Mouse (Mus musculus): Measurements from ENCODE around the gene Chat. TPM values are rescaled to one million over a fixed set of nuclear protein-coding genes. Genes with fewer than 3 reads are reported as not detected.

Chat gene
- polyA plus RNA-seq, 1 experiment, result not detected

GRCm38 (mm10) chr14:32482061-32482460 lies 16.3 kb upstream of the Chat start:
- H3K79me2 ChIP-seq (ENCODE audit: control insufficient read depth, insufficient read depth), result no peaks in the 10 kb centered on the region
- no peak overlapping the region for H3ac ChIP-seq (ENCODE audit: control insufficient read depth, insufficient read length)
- peaks cover 28% of the 10 kb centered on the region for H3K27me3 ChIP-seq (ENCODE audit: control insufficient read depth, insufficient read depth, insufficient read length)
- no peaks in the 10 kb centered on the region for H3K36me3 ChIP-seq (ENCODE audit: control insufficient read depth, insufficient read depth)
- TF ChIP-seq USF1 (IDR thresholded peaks at IDR 0.05; ENCODE audit: low read depth), result no peak
- TF ChIP-seq MYOG (IDR thresholded peaks at IDR 0.05; ENCODE audit: control insufficient read depth in 1 of 3, insufficient read depth in 1 of 3, insufficient read length in 2 of 3, low read depth in 2 of 3), result no peak
- TF ChIP-seq SRF (IDR thresholded peaks at IDR 0.05; ENCODE audit: control insufficient read depth, insufficient read length, low read depth), result no peak
- no peak for TF ChIP-seq REST (IDR thresholded peaks at IDR 0.05; ENCODE audit: insufficient read depth, insufficient read length)
- no peak for TF ChIP-seq MAX (IDR thresholded peaks at IDR 0.05; ENCODE audit: low read depth)
- no peak for TF ChIP-seq TCF3 (IDR thresholded peaks at IDR 0.05; ENCODE audit: insufficient read length, low read depth)
- no peak for TF ChIP-seq POLR2A (IDR thresholded peaks at IDR 0.05; ENCODE audit: insufficient read length, low read depth)
- TF ChIP-seq E2F4 (IDR thresholded peaks at IDR 0.05; ENCODE audit: insufficient read depth), result no peak
- no peak for TF ChIP-seq CEBPB (IDR thresholded peaks at IDR 0.05; ENCODE audit: insufficient read depth, poor library complexity, severe bottlenecking)
- TF ChIP-seq MYOD1 (IDR thresholded peaks at IDR 0.05; ENCODE audit: control insufficient read depth in 1 of 3, insufficient read length in 2 of 3, low read depth in 2 of 3), result no peak
- TF ChIP-seq TCF12 (IDR thresholded peaks at IDR 0.05; ENCODE audit: insufficient read depth, poor library complexity, severe bottlenecking), result no peak
- no peak for TF ChIP-seq POLR2AphosphoS2 (IDR thresholded peaks at IDR 0.05; ENCODE audit: insufficient read length, low read depth)
- H3K4me2 ChIP-seq (ENCODE audit: low read depth), result peak overlapping the region; percentile 16
- H3K4me3 ChIP-seq, result no peak overlapping the region

DNA sequence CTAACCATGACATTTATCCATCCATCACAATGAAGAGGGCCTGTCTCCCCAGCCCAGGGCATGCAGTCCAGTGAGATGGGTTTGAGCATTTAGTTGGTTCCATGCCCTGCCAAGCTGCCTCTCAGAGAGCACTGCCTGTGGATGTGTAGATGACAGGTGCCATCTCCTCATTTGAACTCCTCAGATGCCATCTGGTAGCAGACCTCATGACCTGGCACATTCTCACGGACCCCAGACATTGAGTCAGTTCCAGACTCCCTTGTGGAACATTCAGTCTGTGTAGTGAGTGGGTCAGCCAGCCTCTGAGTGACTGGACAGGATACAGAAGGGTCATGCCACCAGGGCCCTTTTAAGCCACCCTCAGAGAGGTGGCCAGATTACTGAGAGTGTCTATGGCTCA lies 11.8 kb upstream of the Chat start:
- H3ac ChIP-seq (ENCODE audit: control insufficient read depth, insufficient read length), result no peak overlapping the region
- no peaks in the 10 kb centered on the region for H3K36me3 ChIP-seq (ENCODE audit: control insufficient read depth, insufficient read depth)
- TF ChIP-seq MYOG (IDR thresholded peaks at IDR 0.05; ENCODE audit: control insufficient read depth in 1 of 3, insufficient read depth in 1 of 3, insufficient read length in 2 of 3, low read depth in 2 of 3), result no peak
- no peaks in the 10 kb centered on the region for H3K79me2 ChIP-seq (ENCODE audit: control insufficient read depth, insufficient read depth)
- no peak overlapping the region for H3K4me2 ChIP-seq (ENCODE audit: low read depth)
- peaks cover 36% of the 10 kb centered on the region for H3K27me3 ChIP-seq (ENCODE audit: control insufficient read depth, insufficient read depth, insufficient read length)
- H3K4me3 ChIP-seq, result no peak overlapping the region

- Histone ChIP-seq H3K4me3 (no peak overlapping the region), H3ac (ENCODE audit: control insufficient read depth, insufficient read length) (no peak overlapping the region), H3K79me2 (ENCODE audit: control insufficient read depth, insufficient read depth) (no peaks in the 10 kb centered on the region), H3K4me2 (ENCODE audit: low read depth) (no peak overlapping the region), H3K36me3 (ENCODE audit: control insufficient read depth, insufficient read depth) (no peaks in the 10 kb centered on the region), H3K27me3 (ENCODE audit: control insufficient read depth, insufficient read depth, insufficient read length) (peaks cover 40% of the 10 kb centered on the region)
- TF ChIP-seq MYOG (IDR thresholded peaks at IDR 0.05; ENCODE audit: control insufficient read depth in 1 of 3, insufficient read depth in 1 of 3, insufficient read length in 2 of 3, low read depth in 2 of 3), result no peak
- TF ChIP-seq TCF12 (IDR thresholded peaks at IDR 0.05; ENCODE audit: insufficient read depth, poor library complexity, severe bottlenecking), result no peak
- no peak for TF ChIP-seq MAX (IDR thresholded peaks at IDR 0.05; ENCODE audit: low read depth)
These were observed 10.8 kb upstream of the Chat start for GRCm38 (mm10) chr14:32476559-32476958.

DNA sequence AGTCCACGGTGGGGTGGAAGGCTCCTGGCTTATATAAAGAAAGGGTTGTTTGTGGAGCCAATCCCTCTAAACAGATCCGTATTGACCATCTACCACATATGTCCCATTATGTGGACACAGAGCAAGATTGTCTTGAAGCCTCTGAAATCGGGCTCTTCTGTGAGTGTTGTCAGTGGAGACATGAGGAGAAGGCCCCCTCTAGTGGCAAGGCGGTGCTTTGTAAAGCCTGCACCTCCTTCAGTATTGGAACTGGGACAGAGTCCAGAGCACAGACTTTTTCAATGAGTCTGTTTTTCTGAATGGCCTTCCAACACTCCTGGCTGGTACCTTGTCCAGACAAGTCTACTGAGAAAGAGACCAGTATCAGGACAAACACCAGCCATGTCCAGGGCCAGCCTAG lies 7.2 kb upstream of the Chat start:
- Histone ChIP-seq H3K4me3 (no peak overlapping the region), H3K4me2 (ENCODE audit: low read depth) (no peak overlapping the region), H3K36me3 (ENCODE audit: control insufficient read depth, insufficient read depth) (no peaks in the 10 kb centered on the region)

DNA sequence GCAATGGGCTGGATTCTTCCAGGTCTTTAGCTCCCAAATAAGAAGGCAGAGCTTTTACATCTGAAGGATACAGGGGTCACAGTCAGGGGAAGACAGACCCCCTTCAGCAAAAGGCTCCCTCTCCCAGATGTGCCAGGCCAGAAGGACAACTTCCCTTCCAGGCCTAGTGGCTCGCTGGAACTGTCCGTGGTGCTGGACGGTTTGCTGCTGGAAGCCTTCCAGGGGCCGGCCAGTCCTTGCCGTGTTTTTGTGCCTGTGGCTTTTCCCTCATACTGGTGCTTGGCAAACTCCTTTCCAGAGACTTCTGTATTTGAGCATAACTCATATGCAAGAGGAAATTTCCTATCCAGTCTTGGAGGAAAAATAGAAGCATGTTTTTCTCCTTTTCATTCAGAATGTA lies 1.8 kb upstream of the Chat start:
- Histone ChIP-seq H3K4me3 (no peak overlapping the region), H3K36me3 (ENCODE audit: control insufficient read depth, insufficient read depth) (no peaks in the 10 kb centered on the region), H3K79me2 (ENCODE audit: control insufficient read depth, insufficient read depth) (no peaks in the 10 kb centered on the region), H3K4me2 (ENCODE audit: low read depth) (no peak overlapping the region), H3K27me3 (ENCODE audit: control insufficient read depth, insufficient read depth, insufficient read length) (peaks cover 44% of the 10 kb centered on the region), H3ac (ENCODE audit: control insufficient read depth, insufficient read length) (no peak overlapping the region)
- TF ChIP-seq REST (IDR thresholded peaks at IDR 0.05; ENCODE audit: insufficient read depth, insufficient read length) (peak; percentile 98), POLR2AphosphoS2 (IDR thresholded peaks at IDR 0.05; ENCODE audit: insufficient read length, low read depth) (no peak)

More for the DNA sequence above, 7.2 kb upstream of the Chat start:
- Histone ChIP-seq H3K27me3 (ENCODE audit: control insufficient read depth, insufficient read depth, insufficient read length) (peaks cover 22% of the 10 kb centered on the region), H3K79me2 (ENCODE audit: control insufficient read depth, insufficient read depth) (no peaks in the 10 kb centered on the region), H3ac (ENCODE audit: control insufficient read depth, insufficient read length) (no peak overlapping the region)
- no peak for TF ChIP-seq SRF (IDR thresholded peaks at IDR 0.05; ENCODE audit: control insufficient read depth, insufficient read length, low read depth)
- no peak for TF ChIP-seq USF1 (IDR thresholded peaks at IDR 0.05; ENCODE audit: low read depth)
- no peak for TF ChIP-seq E2F4 (IDR thresholded peaks at IDR 0.05; ENCODE audit: insufficient read depth)
- no peak for TF ChIP-seq TCF3 (IDR thresholded peaks at IDR 0.05; ENCODE audit: insufficient read length, low read depth)
- TF ChIP-seq REST (IDR thresholded peaks at IDR 0.05; ENCODE audit: insufficient read depth, insufficient read length), result no peak
- TF ChIP-seq CEBPB (IDR thresholded peaks at IDR 0.05; ENCODE audit: insufficient read depth, poor library complexity, severe bottlenecking), result no peak
- no peak for TF ChIP-seq POLR2AphosphoS2 (IDR thresholded peaks at IDR 0.05; ENCODE audit: insufficient read length, low read depth)
- TF ChIP-seq POLR2A (IDR thresholded peaks at IDR 0.05; ENCODE audit: insufficient read length, low read depth), result no peak

DNA sequence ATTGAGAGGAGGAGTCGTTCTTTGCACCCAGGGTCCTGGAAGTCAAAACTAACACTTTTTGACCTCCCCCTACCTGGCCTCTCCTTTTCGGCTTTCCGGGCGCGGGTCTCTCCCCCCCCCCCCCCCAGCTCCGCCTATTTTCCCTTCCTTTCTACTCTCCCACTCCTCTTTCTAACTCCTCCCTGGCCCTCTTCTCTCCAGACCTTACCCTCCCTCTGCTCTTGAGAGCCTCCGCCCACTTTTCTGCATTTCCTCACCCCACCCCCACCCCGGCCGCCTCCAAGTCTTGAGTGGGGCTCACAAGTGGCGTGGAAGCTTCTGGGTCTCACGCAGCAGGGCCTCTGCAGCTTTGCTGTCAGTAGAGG lies 301 bp downstream of the Chat start:
- no peak overlapping the region for H3K4me3 ChIP-seq
- TF ChIP-seq MAX (IDR thresholded peaks at IDR 0.05; ENCODE audit: low read depth) (no peak), POLR2A (IDR thresholded peaks at IDR 0.05; ENCODE audit: insufficient read length, low read depth) (no peak), MYOD1 (IDR thresholded peaks at IDR 0.05; ENCODE audit: control insufficient read depth in 1 of 3, insufficient read length in 2 of 3, low read depth in 2 of 3) (no peak), SRF (IDR thresholded peaks at IDR 0.05; ENCODE audit: control insufficient read depth, insufficient read length, low read depth) (no peak), POLR2AphosphoS2 (IDR thresholded peaks at IDR 0.05; ENCODE audit: insufficient read length, low read depth) (no peak), USF1 (IDR thresholded peaks at IDR 0.05; ENCODE audit: low read depth) (no peak), REST (IDR thresholded peaks at IDR 0.05; ENCODE audit: insufficient read depth, insufficient read length) (no peak), MYOG (IDR thresholded peaks at IDR 0.05; ENCODE audit: control insufficient read depth in 1 of 3, insufficient read depth in 1 of 3, insufficient read length in 2 of 3, low read depth in 2 of 3) (no peak), TCF3 (IDR thresholded peaks at IDR 0.05; ENCODE audit: insufficient read length, low read depth) (no peak), CEBPB (IDR thresholded peaks at IDR 0.05; ENCODE audit: insufficient read depth, poor library complexity, severe bottlenecking) (no peak)
- peaks cover 55% of the 10 kb centered on the region for H3K27me3 ChIP-seq (ENCODE audit: control insufficient read depth, insufficient read depth, insufficient read length)
- no peak overlapping the region for H3ac ChIP-seq (ENCODE audit: control insufficient read depth, insufficient read length)
- H3K79me2 ChIP-seq (ENCODE audit: control insufficient read depth, insufficient read depth), result no peaks in the 10 kb centered on the region
- no peaks in the 10 kb centered on the region for H3K36me3 ChIP-seq (ENCODE audit: control insufficient read depth, insufficient read depth)
- H3K4me2 ChIP-seq (ENCODE audit: low read depth), result no peak overlapping the region

Measured in myocyte (in vitro differentiated cells).